Mouse (Mus musculus): ENCODE results near the gene Laptm4a.

DNA sequence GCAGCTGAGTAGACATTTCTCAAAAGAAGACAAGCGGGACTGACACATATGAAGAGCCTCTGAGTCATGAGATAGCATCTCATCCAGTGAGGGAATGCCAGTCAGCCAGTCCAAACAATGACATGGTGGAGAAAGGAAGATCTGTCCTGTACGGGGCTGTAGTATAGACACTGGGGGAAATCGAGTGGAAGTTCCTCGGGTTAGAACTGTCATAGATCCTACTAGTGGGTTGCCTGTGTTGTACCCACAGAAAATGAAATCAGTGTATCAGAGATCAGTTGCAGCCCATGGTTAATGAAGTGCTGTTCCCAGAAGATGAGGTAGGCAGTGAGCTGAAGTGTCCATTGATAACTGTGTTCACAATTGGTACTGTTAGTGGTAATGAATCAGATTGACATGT, 7.3 kb downstream of the Laptm4a start:
- TF ChIP-seq POLR2A (IDR thresholded peaks at IDR 0.05; ENCODE audit: borderline replicate concordance, extremely low read depth, insufficient read depth, insufficient read length, poor library complexity, severe bottlenecking) = no peak
- no peak for TF ChIP-seq CTCF (IDR thresholded peaks at IDR 0.05; ENCODE audit: borderline replicate concordance, extremely low read depth, insufficient read depth, insufficient read length)

Measured in brain, embryonic 14.5 days (tissue).